Mouse (Mus musculus) right cerebral cortex, adult 2 months (tissue): ENCODE results near the gene 5730596B20Rik.

Experiments used
- DNase-seq, 2 experiments: peaks; one replicate each; pipeline ENCODE4 v3.0.0; 2021 to 2022; ENCODE audit warnings: low spot score in 2 of 2

The 5730596B20Rik gene

DNA sequence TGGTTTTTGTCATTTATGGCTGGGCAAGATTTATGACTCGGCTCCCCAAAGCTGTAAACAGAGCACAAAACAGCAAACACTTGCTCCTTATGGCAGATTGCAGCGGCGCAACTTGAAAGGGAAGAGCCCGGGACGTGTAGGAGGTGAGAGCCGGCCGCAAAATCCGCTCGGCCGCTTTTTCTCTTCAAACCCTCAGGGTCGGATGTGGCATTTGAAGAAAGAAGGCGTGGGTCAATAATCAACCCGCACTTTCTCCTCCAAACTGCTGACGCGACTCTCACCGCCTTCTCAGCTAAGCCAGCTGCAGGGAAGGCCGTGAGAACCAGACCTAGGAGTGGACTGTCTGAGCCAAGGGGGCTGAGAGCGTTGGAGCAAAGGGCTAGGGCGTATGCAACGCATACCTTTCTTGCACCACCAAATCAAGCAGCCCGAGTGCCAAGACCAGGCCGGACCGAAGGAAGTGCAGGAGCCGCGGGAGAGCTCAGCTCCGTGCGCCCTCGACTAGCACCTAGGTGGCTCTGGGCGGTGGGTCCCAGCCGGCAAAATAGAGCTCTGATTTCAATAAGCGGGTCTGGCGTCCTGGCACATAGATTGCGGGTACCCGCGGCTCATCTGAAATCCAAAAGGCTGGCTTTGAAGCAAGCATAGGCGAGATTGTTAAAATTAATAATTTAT, at the start of gene 5730596B20Rik:
Gene 5730596B20Rik, plus strand, starts transcription at position 438 of the 675 bp plus-strand sequence.
- DNase-seq: no peak

DNA sequence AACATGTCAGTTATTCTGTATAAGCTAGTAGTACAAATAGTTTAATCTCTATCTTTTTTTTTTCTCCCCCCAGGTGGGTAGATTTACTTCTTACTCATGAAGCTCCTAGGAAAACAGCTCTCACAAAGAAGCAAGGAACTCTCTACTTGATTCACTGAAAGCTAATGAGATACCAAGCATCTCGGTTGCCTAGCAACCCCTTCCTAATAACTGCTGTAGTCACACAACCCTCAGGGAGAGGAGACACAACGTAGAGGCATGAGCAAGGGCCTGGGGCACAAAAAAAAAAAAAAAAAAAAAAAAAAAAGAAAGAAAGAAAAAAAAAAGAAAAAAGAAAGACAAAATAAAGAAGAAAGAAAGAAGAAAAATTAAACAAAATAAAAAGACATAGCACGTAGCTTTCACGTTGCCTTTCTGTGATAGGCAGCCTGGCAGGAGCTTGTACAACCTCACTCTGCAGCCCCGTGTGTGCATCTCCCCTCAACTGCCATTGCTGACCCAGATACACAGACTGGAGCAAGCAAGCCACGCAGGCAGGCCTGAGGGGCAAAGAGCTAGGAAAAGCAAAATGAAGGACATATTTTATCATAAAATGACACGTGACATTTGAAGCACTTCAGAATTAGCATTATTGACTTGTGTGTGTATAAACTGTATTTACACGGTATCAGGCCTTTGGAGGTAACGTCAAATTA, 39.3 kb upstream of the 5730596B20Rik start:
- no peak for DNase-seq

DNA sequence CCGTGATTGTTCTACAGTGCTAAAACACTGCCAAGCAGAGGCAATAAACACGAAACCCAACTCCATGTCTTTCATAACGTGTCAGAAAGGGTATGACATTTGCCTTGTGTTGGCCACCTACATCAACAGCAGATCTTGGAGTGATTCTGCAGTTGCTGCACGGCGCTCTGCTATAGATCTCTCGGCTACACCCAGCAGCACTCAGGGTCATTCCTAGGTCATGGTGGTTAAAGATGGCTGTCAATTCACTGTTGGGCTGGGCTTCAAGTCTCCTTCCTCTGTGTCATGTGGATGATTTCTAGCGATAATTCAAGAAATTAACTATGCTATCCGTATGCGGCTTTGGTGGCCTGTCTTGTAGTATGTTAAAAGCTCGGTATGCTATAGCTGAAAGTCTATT, 38.7 kb upstream of the 5730596B20Rik start:
- no peak for DNase-seq

DNA sequence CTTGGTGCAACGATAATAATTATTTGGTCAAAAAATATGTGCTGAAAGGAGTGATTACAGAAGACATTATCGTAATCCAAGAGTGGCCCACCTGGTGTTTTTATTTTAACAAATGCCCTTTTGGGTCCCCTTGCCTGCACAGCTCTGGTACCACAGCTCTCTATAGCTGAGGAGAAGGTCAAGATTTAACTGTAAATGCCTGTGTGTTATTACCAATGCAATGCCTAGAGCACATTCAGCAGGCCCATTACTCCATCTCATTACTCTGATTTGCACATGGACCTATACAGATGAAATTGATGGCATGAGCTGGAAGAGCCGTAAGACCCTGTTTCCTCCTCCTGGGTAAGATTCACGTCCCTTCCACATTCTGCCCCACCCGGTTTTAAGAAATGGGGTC, 38.2 kb upstream of the 5730596B20Rik start:
- DNase-seq: no peak

DNA sequence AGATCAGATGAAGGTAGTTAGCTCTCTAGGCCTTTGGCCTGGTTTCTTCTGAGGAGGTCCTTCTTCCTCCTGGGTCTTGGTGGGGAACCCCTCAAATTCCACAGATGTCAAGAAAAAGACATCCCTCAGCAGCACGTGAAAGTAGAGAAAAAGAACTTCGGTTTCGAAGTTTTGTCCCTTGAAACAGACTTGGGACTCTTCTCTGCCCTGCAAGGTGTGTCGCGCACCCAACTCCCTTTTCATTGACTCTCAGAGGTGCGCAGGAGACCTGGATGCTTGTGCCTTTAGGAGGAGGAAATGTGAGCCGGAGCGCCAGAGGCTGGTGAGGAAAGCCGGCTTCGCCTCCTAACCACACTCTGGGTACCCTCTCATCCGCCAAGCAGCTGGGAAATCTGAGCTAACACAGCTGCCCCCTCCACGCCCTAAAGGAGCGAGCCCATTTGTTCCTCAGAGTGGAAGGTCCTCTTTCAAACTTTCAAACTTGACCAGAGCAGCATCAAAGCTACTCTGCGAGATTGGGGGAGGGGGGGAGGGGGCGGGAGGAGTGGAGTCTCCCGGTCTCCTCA, 26.8 kb upstream of the 5730596B20Rik start:
- no peak for DNase-seq

DNA sequence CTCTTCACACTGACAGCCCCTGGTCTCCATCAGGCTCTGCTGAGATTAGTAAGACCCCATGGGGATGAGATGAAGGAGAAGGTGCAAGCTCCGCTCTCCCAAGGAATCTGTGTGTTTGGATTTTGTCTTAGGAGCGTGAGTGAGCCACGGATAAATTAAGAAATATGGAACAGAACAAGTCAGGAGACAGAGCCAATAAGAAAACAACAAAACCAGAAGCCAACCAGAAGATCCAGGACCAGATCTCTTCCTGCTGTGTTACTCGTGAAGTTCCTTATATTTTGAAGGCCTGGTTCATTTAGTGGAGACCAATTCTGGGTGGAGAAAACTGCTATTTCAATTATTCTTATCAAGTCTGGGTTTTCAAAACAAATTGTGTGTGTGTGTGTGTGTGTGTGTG, 25.7 kb upstream of the 5730596B20Rik start:
- no peak for DNase-seq

DNA sequence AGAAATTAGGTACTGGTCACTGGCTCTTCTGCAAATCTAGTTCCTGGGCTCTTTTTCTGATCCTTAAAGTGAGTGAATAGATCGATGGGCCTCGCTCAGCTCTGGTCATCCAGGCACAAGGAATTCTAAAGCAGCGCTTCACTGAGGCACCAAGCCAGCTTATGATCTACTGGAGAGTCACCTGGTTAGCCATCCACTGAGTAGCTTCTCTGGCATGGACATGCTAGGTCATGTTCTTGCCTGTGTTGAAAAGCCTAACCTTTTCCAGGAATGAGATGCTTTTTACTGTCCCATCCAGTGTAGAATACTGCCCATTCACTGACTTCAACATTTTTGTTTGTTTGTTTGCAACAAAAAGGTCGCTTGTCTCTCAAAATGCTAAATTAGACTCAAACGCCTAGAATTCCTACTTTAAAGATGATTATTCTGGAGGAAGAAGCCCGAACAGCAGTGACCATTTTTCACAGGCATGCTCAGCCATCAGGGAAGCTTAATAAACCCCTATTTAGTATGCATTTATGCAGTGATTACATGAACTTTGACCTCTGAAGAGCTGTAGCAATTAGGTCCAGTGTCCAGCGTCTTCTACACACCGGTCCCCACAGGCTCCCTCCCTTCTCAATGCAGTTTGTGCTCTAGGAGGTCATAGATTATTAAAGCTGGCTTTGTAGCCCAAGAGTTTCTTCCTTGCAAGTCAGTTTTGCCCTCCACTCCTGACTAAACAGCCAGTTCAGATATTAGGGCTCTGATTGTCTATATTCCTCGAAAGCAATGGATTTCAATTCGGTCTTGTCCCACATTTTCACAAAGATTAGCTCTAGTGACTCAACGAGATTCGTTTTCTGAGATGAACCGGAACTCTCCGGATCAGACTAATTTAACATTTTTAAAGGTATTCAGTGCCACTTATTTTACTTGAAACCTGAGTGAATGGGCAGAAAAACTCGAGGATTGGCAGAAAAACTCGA, 24.8 kb upstream of the 5730596B20Rik start:
- no peak for DNase-seq

DNA sequence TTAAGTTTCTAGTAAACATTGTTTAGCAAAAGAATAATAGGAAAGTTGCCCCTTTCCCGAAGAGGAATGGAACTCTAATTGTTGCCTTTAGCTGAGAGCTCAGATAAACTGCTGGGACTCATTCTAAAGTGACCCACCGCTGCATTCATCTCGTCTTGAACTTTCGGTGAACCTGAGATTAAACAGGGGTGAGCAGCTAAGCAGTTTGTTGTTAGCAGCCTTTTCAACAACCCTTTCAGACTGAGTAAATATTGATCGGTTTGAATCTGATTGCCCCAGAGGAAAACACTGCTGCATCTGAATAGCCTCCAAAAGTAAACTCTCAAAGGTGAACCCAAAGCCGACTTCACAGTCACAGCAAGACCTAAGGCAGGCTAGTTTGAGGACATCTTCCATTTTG, 24.0 kb upstream of the 5730596B20Rik start:
- DNase-seq: no peak

DNA sequence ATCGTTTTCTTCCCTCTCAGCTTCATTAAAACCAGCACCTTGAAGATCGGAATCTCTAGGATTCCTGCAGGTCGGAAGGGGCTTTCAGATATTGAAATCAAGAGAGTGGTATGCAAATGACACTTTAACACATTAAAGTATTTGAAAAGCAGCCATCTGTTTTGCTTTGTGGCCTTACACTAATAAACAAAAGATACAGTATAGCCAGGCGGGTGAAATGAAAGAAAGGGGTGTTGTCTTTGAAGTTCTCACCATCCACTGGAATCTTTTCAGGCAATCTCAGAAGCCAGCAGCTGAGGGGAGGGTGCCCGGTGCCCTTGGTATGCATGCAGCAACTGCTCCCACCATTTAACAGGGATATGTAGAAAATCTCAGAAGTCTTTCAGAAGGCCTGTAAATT, 23.3 kb upstream of the 5730596B20Rik start:
- no peak for DNase-seq

DNA sequence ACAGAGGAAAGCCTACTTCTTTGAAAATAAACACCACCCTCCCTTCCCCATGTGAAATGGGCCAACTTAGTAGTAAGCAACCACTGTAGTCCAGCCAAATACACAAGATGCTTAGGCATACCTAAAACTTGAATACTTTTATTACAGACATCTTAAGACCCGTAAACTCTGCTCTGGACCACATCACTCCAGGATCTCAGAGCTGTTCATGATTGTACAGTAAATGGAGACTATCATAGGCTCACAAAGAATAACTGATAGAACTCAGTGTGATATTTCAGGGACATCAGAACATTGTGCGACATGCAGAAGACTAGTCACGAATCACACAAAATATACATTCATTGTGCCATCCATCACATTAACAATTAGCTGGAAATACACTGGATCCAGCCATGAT, 21.8 kb upstream of the 5730596B20Rik start:
- no peak for DNase-seq

DNA sequence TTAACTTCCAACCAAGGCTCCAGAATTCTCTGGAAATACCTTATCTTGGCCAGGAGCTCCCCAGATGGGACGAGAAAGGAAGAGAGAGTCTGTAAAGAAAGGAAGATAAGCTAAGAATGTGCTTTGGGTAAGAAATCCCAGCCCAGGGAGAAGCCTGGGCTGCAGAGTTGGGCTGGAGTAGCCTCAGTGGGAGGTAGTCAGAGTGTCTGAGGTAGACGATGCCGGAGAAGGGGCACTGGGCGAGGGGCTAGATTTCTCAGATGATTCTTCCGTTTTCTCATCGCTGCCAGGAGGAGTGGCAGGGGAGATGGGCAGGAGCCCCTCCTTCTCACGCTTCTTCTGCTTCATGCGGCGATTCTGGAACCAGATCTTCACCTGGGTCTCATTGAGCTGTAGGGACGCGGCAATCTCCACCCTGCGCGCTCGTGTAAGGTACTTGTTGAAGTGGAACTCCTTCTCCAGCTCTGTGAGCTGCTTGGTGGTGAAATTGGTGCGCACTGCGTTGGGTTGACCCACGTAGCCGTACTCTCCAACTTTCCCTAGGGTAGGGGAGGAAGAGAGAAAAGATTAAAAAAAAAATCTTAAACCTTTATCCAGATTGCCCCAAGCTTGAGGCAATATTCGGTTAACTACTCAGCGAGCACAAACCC, 20.6 kb upstream of the 5730596B20Rik start:
- no peak for DNase-seq

DNA sequence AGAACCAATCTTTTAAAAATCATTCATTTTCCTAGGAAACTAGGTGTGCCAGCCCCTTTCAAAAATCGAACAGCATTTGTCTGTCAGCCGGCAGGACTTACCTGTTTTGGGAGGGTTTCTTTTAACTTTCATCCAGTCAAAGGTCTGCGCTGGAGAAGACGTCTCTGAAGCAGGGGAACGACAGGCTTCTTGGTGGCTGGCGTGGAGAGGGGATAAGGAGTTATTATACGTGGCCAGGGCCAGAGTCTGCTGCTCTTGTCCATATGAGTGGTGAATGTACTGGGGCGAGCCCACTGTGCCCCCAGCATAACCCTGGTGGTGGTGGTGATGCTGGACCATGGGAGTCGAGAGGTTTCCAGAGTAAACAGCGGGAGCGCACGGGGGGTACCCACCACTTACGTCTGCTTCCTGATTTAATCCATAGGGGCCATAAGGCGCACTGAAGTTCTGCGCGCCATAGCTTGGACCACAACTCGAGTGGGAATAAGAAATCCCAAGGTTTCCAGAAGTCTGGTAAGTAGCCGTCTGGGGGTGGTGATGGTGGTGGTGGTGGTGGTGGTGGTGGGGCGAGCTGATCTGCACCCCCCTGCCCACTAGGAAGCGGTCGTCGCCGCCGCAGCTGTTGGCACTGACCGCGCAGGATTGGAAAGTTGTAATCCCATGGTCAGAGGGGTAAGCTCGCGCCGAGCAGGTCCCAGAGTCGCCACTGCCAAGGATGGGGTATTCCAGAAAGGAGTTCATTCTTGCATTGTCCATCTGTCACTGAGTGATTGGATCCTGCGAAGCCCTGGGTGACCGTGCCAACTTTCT, 19.6 kb upstream of the 5730596B20Rik start:
- DNase-seq: no peak

DNA sequence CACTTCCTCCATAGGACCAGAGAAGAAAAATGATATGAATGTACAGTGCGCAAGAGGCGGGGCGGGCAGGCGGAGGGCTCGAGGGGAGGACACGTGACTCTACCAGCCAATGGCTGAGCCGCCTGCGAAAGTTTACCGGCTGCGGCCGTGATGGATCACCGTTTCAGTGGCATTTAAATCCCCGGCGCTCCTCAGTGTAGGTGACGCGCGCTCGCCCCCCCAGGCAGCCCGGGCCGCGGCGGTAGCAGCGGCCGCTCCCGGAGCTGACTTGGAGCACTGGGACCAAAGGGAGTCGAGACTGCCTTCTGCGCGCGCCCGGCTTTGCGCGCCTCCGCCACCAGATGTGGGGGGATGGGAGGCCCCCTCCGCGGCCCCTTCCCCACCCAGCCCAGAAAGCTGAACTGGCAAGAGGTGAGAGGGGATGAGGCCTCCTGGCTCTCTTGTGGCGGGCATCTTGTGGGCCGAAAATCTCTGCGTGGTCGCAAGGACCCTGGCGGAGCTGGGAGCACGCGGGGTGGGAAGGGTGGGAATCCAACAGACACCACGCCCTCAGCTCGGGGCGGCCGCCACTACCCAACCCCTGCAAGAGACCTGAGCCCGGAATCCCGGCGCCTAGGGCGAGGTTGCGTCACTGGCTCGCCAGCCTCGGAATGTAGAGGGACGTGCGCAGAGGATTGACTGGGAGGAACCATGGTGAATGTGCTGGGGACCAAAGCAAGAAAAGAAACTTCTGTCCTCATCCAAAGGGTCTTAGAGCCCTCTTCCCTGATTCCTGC, 18.8 kb upstream of the 5730596B20Rik start, which contains the start of gene Hoxa1:
Gene Hoxa1, minus strand, starts transcription at position 42 of the 776 bp plus-strand sequence.
- DNase-seq: no peak

DNA sequence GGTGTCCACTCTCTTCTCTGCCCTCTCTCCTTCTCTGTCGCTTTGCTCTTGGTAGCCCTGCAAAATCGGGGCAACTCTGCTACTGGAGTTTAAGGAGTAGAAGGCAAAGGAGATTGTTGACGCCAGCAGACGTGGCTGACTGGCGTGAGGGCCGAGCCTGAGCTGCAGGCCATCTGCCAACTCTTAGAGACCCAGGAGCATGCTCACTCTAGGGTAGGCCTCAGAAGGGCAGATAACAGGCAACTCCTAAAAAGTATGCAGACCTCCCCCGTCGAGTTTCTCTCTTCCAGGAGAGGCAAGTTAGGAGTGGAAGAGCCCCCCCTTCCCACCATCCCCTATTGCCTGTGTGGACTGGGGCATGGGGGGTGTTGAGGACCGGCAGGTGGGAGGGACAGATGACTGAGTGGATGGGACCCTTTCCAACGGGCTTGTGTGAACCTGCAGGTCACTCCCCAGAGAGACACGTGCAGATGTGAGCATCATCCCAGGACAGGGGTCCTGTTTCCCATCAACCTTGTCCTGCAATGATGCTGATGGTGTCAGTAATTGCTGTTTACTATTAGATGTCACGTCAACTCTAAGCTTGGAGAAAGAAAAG, 18.0 kb upstream of the 5730596B20Rik start:
- no peak for DNase-seq

DNA sequence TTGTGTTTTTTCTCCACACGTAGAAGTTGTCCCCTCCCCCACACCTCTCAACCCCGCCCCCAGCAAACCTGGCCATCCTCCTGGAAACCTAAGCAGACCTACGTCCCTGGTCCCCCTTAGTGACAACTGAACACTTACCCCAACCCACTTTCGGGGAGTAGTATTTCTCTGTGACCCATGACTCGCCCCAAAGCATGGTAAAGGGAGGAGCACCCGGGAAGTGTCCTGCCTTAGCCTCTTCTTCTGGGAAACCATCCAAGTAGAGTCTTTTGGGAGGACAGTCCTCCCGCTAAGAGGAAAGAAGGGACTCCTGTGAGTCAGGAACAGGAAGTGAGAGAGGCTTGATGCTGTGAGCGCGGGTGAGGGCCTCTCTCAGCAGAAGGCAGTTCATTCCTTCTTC, 17.3 kb upstream of the 5730596B20Rik start:
- DNase-seq: no peak

DNA sequence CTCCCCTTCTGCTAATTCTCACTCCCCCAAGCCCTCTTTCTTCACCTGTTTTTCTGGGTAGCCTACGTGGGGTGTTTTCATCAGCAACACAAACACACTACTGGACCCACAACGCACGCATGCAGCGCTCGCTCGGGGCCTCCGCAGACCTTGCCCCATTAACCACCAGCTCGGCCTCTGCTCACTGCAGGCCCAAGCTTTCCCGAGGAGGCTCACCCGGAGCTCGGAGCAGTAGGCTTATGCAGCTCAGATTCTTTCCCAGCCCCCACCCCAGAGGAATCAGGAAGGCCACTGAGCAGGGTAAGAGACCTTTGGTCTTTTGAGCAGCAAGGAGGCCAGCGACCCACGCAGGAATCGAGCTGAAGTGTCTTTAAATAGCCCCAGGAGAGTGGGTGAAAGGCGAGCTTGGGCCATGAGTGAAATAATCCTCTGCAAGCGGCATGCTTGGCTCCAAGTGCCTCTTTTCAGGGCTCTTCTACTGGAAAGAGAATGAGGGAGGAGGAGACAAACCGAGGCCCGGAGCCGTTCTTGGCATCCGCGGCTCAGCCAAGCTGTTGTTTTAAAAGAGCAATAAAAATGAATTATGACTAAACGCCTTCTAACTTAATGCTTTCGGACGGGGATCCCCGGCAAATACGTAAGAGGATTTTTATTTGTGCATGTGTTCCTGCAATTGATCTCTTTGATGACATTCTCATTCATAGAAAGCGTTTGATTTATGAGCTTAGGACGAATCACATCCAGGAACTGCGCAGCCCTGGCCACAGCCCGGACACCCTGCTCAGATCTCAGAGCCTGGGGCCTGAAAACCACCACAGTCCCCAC, 16.6 kb upstream of the 5730596B20Rik start:
- DNase-seq: no peak

DNA sequence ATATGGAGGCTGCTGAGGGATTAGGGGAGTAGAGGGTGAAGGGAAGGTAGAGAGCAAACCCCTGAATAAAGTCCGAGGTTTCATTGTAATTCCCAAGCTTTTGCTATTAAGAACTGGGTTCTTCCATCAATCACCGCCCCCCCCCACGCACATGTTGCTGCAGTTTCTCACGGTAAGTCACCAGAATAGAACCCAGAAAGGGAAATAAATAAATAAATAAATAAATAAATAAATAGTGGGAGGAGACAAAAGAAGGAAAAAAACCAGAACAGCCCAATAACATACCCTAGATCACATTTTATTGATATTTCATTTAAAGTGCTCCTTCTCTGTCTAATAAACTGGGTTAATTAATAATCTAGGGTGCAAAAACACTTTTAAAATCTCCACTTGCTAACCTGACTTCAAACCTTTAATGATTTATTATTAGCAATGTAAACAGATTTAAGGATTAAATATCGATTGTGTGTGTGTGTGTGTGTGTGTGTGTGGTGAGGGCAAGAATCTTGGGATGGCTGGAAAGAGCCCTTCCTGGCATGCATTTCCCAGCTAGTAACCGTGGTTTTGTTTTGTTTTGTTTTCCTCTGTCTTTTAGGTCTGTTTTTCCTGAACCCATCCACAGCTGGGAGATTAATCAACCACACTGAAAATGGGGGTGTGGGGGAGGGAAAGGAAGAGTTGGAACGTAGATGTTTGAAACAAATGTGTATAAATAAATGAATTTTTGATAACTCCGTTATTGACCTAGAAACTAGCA, 15.8 kb upstream of the 5730596B20Rik start:
- no peak for DNase-seq

DNA sequence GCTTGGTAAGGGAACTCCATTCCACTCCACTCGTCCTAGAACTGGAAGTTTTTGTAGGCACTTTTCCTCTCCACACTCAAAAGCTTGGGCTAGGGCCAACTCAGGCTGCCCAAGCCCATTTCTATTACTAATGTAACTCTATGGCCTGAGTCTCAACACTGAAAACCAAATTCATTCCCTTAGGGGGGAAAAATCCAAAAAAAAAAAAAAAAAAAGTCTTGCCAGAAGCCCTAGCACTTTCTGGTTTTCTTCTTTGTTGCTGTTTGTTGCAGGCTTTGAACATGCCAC, 15.3 kb upstream of the 5730596B20Rik start:
- DNase-seq: no peak
